Mouse (Mus musculus) cortical plate, adult 2 months (tissue): Measurements from ENCODE around the gene Fam184b. TPM values are rescaled to one million over a fixed set of nuclear protein-coding genes. Genes with fewer than 3 reads are reported as not detected.

Source experiments
- H3K27ac ChIP-seq: fragments of 200-500 bp; 2 replicates; pipeline ENCODE4 v1.5.1; 2012; ENCODE audit warnings: low read length, control low read depth, inconsistent platforms; ENCODE audit not compliant: insufficient read depth
- H3K4me1 ChIP-seq: fragments of 200-500 bp; 2 replicates; pipeline ENCODE4 v1.6.1; 2011; ENCODE audit warnings: low read length; ENCODE audit not compliant: control insufficient read depth, insufficient read depth
- H3K4me3 ChIP-seq: fragments of 200-500 bp; 2 replicates; pipeline ENCODE4 v1.5.1; 2011; ENCODE audit warnings: mild to moderate bottlenecking, low read length, control low read depth; ENCODE audit not compliant: insufficient read depth
- CTCF ChIP-seq: fragments of 200-500 bp; IDR thresholded peaks from 2 replicates; pipeline ENCODE4 v1.5.1; 2011; ENCODE audit warnings: mild to moderate bottlenecking, control low read depth, low read length; ENCODE audit not compliant: insufficient read depth; ENCODE audit errors: extremely low read depth
- POLR2A ChIP-seq: fragments of 200-500 bp; IDR thresholded peaks from 2 replicates; pipeline ENCODE4 v1.6.1; 2011; ENCODE audit warnings: mild to moderate bottlenecking, low read length, control low read depth; ENCODE audit not compliant: insufficient read depth; ENCODE audit errors: extremely low read depth
- polyA plus RNA-seq: library from polyadenylated mRNA; depleted of rRNA; stranded (reverse); fragments of >200 nt; gene quantifications from 2 replicates; pipeline ENCODE4 v1.2.3, GENCODE M21; 2012

The Fam184b gene
- polyA plus RNA-seq, 1 experiment, result 5.8 TPM

GRCm38 (mm10) chr5:45549586-45549985, 89.8 kb downstream of the Fam184b start:
- Histone ChIP-seq H3K4me3 (no peak overlapping the region), H3K4me1 (no peaks in the 10 kb centered on the region), H3K27ac (no peak overlapping the region)
- TF ChIP-seq CTCF, result no peak
- TF ChIP-seq POLR2A, result no peak

GRCm38 (mm10) chr5:45543374-45543773, 96.0 kb downstream of the Fam184b start:
- no peak overlapping the region for H3K4me3 ChIP-seq
- H3K4me1 ChIP-seq, result no peaks in the 10 kb centered on the region
- no peak for TF ChIP-seq POLR2A
- no peak for TF ChIP-seq CTCF
- H3K27ac ChIP-seq, result no peak overlapping the region

GRCm38 (mm10) chr5:45539502-45539901, 99.9 kb downstream of the Fam184b start:
- no peak for TF ChIP-seq POLR2A
- TF ChIP-seq CTCF, result no peak
- Histone ChIP-seq H3K4me1 (no peaks in the 10 kb centered on the region), H3K27ac (no peak overlapping the region), H3K4me3 (no peak overlapping the region)

GRCm38 (mm10) chr5:45535177-45535576, 104.2 kb downstream of the Fam184b start:
- TF ChIP-seq POLR2A, result no peak
- no peak for TF ChIP-seq CTCF
- no peak overlapping the region for H3K4me3 ChIP-seq
- no peak overlapping the region for H3K27ac ChIP-seq
- no peaks in the 10 kb centered on the region for H3K4me1 ChIP-seq

GRCm38 (mm10) chr5:45534319-45535098, 104.9 kb downstream of the Fam184b start:
- Histone ChIP-seq H3K4me3 (no peak overlapping the region), H3K4me1 (no peaks in the 10 kb centered on the region), H3K27ac (no peak overlapping the region)
- TF ChIP-seq POLR2A (no peak), CTCF (peak; percentile 70)

- H3K4me3 ChIP-seq, result no peak overlapping the region
- TF ChIP-seq POLR2A (no peak), CTCF (no peak)
Measured at GRCm38 (mm10) chr5:45529696-45530095, 109.7 kb downstream of the Fam184b start.

GRCm38 (mm10) chr5:45526338-45526737, 113.1 kb downstream of the Fam184b start:
- Histone ChIP-seq H3K27ac (no peak overlapping the region), H3K4me1 (peaks cover 3% of the 10 kb centered on the region), H3K4me3 (no peak overlapping the region)
- TF ChIP-seq POLR2A (no peak), CTCF (no peak)

More at GRCm38 (mm10) chr5:45529696-45530095, 109.7 kb downstream of the Fam184b start:
- H3K4me1 ChIP-seq, result no peaks in the 10 kb centered on the region
- H3K27ac ChIP-seq, result no peak overlapping the region

- no peak for TF ChIP-seq CTCF
- TF ChIP-seq POLR2A, result no peak
- Histone ChIP-seq H3K4me1 (peaks cover 5% of the 10 kb centered on the region), H3K4me3 (no peak overlapping the region), H3K27ac (no peak overlapping the region)
Measured at GRCm38 (mm10) chr5:45525101-45525500, 114.3 kb downstream of the Fam184b start.

GRCm38 (mm10) chr5:45521601-45522000, 117.8 kb downstream of the Fam184b start:
- H3K4me3 ChIP-seq, result 0 out of 2 replicates have a peak overlapping the region, but pooled peaks have one; percentile 59
- no peak overlapping the region for H3K27ac ChIP-seq
- H3K4me1 ChIP-seq, result peaks cover 5% of the 10 kb centered on the region
- TF ChIP-seq POLR2A, result no peak
- no peak for TF ChIP-seq CTCF

GRCm38 (mm10) chr5:45520809-45521110, 118.7 kb downstream of the Fam184b start:
- Histone ChIP-seq H3K4me3 (peak overlapping the region; percentile 59), H3K27ac (no peak overlapping the region), H3K4me1 (peaks cover 5% of the 10 kb centered on the region)
- TF ChIP-seq POLR2A (no peak), CTCF (no peak)
